Mouse (Mus musculus): Measurements from ENCODE around the gene Ccdc88a.
A peak's percentile ranks its signal among the peaks of the same experiment; 100 is the strongest.
"Not testable (repeated sequence)": the region's sequence is repeated elsewhere in the genome, so short reads cannot be mapped to it uniquely, and the experiment has no call there.

Ccdc88a gene

GRCm38 (mm10) chr11:29448741-29449140 is 75.3 kb downstream of the Ccdc88a start:
- DNase-seq (ENCODE audit: low spot score) = no peak

- DNase-seq (ENCODE audit: low spot score) = no peak
These were observed 101.2 kb downstream of the Ccdc88a start for GRCm38 (mm10) chr11:29474676-29475075.

DNA sequence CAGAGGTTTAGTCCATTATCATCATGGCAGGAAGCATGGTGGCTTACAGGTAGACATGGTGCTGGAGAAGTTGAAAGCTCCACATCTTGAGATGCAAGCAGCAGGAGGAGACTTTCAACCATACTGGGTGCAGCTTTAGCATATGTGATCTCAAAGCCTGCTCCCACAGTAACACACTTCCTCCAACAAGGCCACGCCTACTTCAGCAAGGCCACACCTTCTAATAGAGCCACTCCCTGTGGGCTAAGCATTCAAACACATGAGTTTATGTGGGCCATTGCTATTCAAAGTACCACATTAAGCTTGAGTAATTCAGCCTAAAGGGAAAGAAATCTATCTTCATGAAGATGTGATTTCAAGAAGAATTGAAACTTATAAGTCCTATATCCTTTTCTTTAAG is 119.7 kb downstream of the Ccdc88a start:
- no peak for DNase-seq (ENCODE audit: low spot score)

DNA sequence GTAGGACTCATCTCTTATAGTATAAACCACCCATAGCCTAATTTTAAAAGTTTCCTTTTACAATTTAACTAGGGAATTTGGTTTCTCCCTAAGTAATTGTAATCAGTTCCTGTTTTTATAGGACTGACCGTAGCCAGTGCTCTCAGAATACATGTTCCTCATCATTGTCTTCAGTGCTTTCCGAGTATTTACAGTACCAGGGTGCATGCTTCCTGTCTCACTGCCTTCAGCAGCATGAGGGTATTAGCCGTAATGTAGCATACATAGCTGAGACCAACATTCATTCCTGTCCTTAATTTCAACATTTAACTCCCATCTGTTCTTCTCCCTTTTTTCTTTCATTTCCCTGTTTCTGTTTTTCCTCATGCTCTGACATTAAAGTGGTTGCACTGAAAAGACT is 123.5 kb downstream of the Ccdc88a start:
- DNase-seq (ENCODE audit: low spot score) = no peak

- DNase-seq (ENCODE audit: low spot score) = no peak
These were observed 130.8 kb downstream of the Ccdc88a start for GRCm38 (mm10) chr11:29503948-29504893.

GRCm38 (mm10) chr11:29504899-29505625 is 131.6 kb downstream of the Ccdc88a start:
- no peak for DNase-seq (ENCODE audit: low spot score)

GRCm38 (mm10) chr11:29509421-29509820 is 136.0 kb downstream of the Ccdc88a start:
- DNase-seq (ENCODE audit: low spot score) = no peak

DNA sequence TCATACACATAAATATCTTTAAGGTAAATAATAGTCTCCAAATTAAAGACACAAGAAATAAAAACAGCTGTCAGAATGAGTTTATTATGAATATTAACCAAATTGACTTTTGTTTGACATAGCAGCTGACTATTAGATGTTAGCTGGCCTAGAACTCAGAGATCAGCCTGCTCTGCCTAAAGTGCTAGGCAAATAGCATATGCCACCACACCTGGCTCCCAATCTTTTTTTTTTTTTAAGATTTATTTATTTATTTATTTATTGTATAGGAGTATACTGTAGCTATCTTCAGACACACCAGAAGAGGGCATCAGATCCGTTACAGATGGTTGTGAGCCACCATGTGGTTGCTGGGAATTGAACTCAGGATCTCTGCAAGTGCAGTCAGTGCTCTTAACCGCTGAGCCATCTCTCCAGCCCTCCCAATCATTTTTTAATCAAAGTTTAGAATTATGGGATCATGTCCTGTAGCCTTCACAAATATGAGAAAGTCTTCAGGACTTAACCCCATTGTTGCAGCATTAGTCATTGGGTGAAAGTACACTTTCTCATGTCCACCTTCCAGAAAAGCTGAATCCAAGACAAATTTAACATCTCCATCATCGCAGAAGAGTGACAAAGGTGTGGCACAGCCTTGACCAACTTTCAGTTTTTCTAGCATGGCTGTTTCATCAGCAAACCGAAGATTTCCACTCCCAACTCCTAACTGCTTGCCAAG is 139.5 kb downstream of the Ccdc88a start:
- no peak for DNase-seq (ENCODE audit: low spot score)

DNA sequence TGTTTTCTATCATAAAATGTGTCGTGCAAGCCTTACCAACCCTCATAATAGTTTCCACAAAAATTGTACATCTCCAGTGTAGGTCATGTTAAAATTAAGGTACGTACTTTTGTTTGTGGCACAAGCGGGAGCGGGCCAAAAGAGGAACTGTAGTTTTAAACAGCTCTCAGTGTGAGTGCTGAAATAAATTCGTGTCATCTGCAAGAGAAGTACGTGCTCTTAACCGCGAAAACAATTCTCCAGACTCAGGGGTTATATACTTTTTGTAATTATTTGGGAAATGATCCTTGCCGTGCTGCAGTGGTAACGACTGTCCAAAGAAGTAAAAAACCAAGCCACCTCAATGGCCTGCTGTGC is 140.8 kb downstream of the Ccdc88a start:
- no peak for DNase-seq (ENCODE audit: low spot score)

DNA sequence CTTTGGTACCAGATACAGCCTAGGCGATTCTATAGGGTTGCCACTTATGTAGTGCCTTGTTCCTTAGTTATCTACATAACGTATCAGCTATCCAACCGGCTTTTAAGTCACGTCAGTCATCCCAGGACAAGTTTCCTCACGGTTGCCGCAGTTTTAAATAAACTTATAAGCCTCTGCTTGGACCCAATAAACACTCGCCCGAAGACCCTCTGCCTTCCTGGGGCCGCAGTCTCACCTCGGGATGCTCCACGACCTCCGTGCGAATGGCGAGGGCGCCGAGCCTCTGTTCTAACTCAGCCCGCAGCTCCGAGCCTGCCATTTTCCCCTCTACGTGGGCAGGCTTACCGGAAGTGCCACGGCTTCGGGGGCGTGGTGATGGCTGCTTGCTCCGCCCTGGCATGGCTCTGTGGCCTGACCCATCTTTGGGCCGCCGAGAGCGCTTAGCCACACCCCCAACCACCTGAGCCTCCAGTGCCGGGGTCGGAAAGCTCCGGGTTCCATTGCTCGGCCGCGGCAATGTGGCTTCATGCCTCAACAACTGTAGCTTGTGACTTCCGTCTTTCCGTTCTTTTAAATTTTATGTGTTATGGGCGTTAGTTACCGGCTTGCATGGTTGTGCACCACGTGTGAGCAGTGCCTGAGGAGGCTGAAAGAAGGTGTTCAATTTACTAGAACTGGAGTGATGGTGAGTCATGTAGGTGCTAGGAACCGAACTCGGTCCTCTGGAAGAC is 141.4 kb downstream of the Ccdc88a start, which contains the start of gene Prorsd1:
Gene Prorsd1 (minus strand): TSS at position 352 of the 731 bp plus-strand sequence.
- DNase-seq (ENCODE audit: low spot score) = peak; percentile 95

DNA sequence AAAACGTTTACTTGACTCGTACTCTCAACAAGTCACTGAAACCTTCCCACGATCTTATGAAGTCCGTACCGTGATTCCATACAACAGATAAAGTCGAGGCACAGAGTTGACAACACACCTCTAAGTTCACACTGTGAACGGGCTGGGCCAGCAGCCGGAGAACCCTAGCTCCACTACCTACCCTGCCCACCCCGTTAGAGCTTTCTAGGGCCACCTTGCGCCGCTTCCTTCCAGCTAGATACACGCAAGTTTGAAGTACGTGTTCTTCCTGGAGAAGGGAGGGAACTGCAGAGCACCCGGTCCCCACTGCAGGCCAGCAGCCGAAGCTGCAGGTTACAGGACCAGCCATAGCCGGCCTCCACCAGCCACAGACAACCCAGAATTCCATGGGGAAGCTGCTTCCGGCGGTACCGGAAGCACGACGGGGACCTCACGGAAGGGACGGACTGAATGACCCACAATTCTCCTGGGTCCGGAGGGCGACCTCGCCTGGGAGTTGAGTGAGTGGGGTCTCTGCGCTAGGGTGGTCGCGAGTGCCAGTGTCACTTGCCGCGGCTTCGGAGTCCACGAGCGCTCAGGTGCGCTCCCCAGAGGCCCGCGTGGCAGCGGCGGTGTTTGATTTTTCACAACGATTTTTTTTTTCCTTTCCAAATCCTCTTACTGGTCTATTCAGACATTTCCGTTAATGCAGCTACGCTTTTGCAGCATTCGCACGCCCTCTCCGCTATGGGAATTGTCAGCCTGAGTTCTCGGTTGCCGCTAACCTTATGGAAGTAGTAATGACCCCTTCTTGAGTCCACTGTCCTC is 152.7 kb downstream of the Ccdc88a start, which contains the start of gene Mtif2:
Gene Mtif2 (plus strand): TSS at position 421 of the 807 bp plus-strand sequence.
- DNase-seq (ENCODE audit: low spot score) = peak; percentile 91

GRCm38 (mm10) chr11:29538201-29538600 is 164.7 kb downstream of the Ccdc88a start:
- DNase-seq (ENCODE audit: low spot score) = no peak

DNA sequence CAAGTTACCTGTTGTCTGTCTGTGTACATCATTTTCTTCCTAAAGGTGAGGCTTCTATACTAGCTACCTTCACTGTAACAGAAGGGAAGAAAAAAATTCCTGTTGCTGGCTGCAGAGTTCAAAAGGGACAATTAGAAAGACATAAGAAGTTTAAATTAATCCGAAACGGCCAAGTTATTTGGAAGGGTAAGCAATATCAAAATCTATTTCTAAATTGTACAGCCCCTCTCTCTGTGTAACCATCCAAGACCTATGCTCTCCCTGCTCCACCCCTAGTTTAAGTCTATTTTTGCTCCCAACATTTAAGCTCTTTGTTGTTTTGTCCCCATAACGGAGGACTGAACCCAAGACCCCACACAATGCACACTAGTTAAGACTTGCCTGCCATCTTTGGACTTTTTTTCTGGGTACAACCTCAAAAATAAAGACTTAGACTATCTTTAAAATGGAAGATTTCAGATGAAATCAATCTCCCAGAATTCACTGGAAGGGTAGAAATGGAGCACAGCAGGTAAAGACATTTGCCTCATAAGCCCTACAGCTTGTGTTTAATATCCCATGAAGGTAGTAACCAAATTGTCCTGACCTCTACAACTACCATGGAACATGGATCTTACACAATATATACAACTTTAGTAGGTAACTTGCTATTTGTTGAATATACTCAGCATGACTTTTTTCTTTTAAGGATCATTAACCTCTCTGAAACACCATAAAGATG is 170.9 kb downstream of the Ccdc88a start:
- peak; percentile 5 for DNase-seq (ENCODE audit: low spot score)

- peak; percentile 13 for DNase-seq (ENCODE audit: low spot score)
These were observed 171.8 kb downstream of the Ccdc88a start for GRCm38 (mm10) chr11:29545150-29545752.

DNA sequence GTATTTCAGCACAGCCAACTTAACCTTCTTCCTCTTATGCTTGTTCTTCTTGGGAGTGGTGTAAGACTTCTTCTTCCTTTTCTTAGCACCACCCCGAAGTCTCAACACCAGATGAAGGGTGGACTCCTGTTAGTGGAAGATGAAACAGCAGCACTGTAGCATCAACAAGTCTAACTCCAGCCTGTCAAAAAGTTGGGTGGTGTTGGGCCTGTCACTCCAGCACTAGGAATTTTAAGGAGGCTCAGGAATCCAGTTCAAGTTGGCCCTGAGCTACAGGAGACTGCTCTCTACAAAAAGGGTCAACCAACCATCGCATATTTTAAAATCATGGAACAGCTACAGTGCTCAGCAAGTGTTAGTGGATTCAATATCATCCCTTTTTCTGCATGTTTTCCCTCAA is 172.8 kb downstream of the Ccdc88a start:
- not testable (repeated sequence) for DNase-seq (ENCODE audit: low spot score)

- peak; percentile 4 for DNase-seq (ENCODE audit: low spot score)
These were observed 173.3 kb downstream of the Ccdc88a start for GRCm38 (mm10) chr11:29546762-29547161.

GRCm38 (mm10) chr11:29547249-29547751 is 173.8 kb downstream of the Ccdc88a start:
- DNase-seq (ENCODE audit: low spot score) = no peak

DNA sequence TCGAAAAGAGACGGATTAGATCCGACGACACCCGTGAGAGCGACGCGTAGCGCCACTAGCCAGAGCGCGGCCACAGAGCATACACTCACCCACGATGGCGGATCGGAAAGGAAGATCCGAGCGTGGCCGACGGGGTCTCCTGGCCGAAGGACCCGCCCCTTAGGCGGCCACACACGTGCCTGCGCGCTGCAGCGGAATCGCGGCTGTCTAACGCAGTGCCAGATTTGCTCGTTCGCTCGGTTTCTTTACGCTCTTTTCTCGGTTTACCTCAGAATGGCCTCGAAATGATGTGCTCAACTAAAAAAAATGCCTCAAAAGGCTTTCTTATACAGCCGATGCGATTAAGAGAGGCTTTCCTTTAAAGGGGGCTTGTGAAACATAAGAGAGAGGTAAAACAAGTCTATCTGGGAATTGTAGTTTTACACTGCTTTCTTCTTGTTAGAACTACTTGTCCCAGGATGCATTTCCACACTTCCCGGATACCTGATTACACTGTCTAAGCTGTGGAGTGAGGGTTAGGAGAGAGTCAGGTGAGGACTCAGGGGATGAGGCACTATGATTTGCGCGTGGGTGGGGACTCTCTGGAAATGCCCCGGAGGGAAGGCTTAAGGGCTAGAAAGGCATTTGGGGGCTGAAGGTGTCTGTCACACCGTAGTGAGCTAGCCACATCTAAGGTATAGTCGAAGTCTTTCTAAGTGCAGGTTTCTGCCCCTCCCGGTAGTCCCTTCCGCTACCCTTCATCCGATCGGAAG is 174.5 kb downstream of the Ccdc88a start, which contains the start of the genes Clhc1 and Rps27a:
Gene Clhc1 (plus strand): TSS at position 199 of the 752 bp plus-strand sequence.
Gene Rps27a (minus strand): TSS at position 358 of the 752 bp plus-strand sequence.
- DNase-seq (ENCODE audit: low spot score) = peak; percentile 93
